Mouse (Mus musculus) heart, postnatal 0 days (tissue): ENCODE measurements around the gene Mff. TPM values are rescaled to one million over a fixed set of nuclear protein-coding genes. Genes with fewer than 3 reads are reported as not detected.

ENCODE experiments used
- ATAC-seq: fragments of 200-750 bp; cut with Nextera tagmentation; 2 replicates; pipeline ENCODE4 v1.8.0; 2017; ENCODE audit warnings: low read depth, moderate number of reproducible peaks, moderate library complexity; ENCODE audit not compliant: insufficient read depth
- DNase-seq: peaks from one replicate; pipeline ENCODE4 v3.0.0-alpha.2; 2016; ENCODE audit warnings: low spot score
- H3K27ac ChIP-seq: fragments of 300-500 bp; sonication (generic); 2 replicates; pipeline ENCODE4 v1.5.1; 2014; ENCODE audit warnings: low read depth, mild to moderate bottlenecking
- H3K27me3 ChIP-seq: fragments of 300-500 bp; sonication (generic); 2 replicates; pipeline ENCODE4 v1.6.1; 2014; ENCODE audit warnings: low read length, mixed read lengths; ENCODE audit not compliant: control insufficient read depth, insufficient read depth
- H3K36me3 ChIP-seq: fragments of 300-500 bp; sonication (generic); replicated peaks from 2 replicates; pipeline ENCODE4 v1.6.1; 2014; ENCODE audit warnings: low read length, mixed read lengths; ENCODE audit not compliant: control insufficient read depth, insufficient read depth
- H3K4me1 ChIP-seq: fragments of 300-500 bp; sonication (generic); 2 replicates; pipeline ENCODE4 v1.6.1; 2014; ENCODE audit warnings: antibody characterized with exemption; ENCODE audit not compliant: control insufficient read depth, insufficient read depth
- H3K4me2 ChIP-seq: fragments of 300-500 bp; sonication (generic); 2 replicates; pipeline ENCODE4 v1.6.1; 2014; ENCODE audit warnings: low read depth, mild to moderate bottlenecking, low read length, moderate library complexity
- H3K4me3 ChIP-seq: fragments of 300-500 bp; sonication (generic); 2 replicates; pipeline ENCODE4 v1.5.1; 2014; ENCODE audit warnings: low read depth, low read length
- H3K9ac ChIP-seq: fragments of 300-500 bp; sonication (generic); replicated peaks from 2 replicates; pipeline ENCODE4 v1.6.1; 2014; ENCODE audit warnings: low read depth, low read length, mixed read lengths
- H3K9me3 ChIP-seq: fragments of 300-500 bp; sonication (generic); replicated peaks from 2 replicates; pipeline ENCODE4 v1.6.1; 2016; ENCODE audit warnings: low read length; ENCODE audit not compliant: control insufficient read depth
- CTCF ChIP-seq: IDR thresholded peaks from 2 replicates; pipeline ENCODE4 v1.5.1; 2016; ENCODE audit warnings: antibody characterized with exemption, control low read depth, low read depth
- EP300 ChIP-seq: IDR thresholded peaks from 2 replicates; pipeline ENCODE4 v1.6.1; 2016; ENCODE audit warnings: antibody characterized with exemption, low read depth
- WGBS: fragments of 180-500 bp; shearing (Covaris S2); extraction: QIAGEN DNeasy Blood & Tissue Kit; methylation state at CpG from one replicate; pipeline ENCODE4 v1.1.7; 2014; 5-methylcytosine and 5-hydroxymethylcytosine counted together
- polyA plus RNA-seq: library from polyadenylated mRNA; unstranded; fragments of >200 nt; fragmentation: Nextera tagmentation; extraction: Ambion mirVana; gene quantifications from 2 replicates; pipeline ENCODE4 v1.2.1, GENCODE M21; 2015
- total RNA-seq: library from RNA; depleted of rRNA; stranded (reverse); fragments of >200 nt; gene quantifications from 2 replicates; pipeline ENCODE4 v1.2.3, GENCODE M21; 2014; ENCODE audit warnings: low replicate concordance

Gene Mff
- total and polyA plus RNA-seq, 2 experiments from 2014 or later: 211 to 270 TPM

DNA sequence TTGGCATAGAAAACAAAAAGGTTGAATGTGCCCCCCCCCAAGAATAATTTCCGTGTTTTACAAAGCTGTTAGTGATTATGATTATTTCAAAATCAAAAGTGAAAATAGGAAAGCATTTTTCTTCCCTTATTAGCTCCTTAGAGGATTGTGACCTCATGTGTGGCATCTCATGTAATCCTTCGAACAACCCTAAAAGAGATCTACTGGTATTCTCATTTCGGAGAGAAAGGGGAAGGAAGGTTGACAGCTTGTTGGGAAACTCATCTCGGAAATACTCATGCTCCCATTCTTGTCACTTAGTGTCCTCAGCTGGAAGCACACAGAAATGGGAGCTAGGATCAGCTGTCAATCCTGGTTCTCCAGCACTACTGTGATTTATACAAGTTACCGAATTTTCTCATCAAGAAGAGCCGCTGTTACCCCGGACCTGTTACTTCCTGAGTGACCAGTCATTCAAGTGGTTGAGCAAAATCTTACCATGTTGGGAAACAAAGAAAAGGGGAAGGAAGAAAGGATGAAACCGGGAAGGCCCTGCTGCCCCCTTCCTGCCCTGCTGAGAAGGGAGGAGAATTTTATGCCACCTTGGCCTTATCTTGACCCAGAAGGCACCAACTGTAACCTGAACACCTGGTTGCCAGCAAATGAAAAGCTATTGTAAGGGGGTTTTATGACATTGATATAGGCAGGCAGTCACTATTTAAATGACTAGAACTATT is 36.9 kb downstream of the Mff start:
- Histone ChIP-seq H3K27me3 (no peaks in the 10 kb centered on the region), H3K4me1 (no peaks in the 10 kb centered on the region), H3K27ac (no peak overlapping the region), H3K36me3 (0 out of 2 replicates have a peak, but pooled peaks cover 9% of the 10 kb centered on the region), H3K9ac (no peak overlapping the region), H3K4me2 (no peak overlapping the region), H3K4me3 (no peak overlapping the region), H3K9me3 (no peaks in the 10 kb centered on the region)
- WGBS: 88% methylated on average over 8 of the region's 8 CpGs
- DNase-seq (no peak), ATAC-seq (no peak)
- no peak for TF ChIP-seq CTCF
- TF ChIP-seq EP300: no peak

DNA sequence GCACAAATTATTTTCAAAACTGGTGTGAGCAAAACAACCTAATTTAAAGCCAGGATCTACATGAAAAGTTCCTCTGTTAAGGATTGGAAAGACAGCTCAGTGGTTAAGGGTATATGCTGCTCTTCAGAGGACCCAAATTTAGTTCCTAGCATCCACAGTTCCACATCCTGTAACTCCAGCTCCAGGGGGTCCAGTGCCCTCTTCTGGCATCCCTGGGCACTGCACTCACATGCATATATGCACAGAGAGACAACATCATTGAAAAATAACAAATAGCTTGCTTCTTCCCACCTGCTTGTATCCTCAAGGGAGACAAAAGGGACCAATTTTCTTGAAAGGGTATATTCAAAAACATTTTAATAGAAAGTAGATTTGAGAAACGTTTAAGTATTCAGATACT is 37.6 kb downstream of the Mff start:
- H3K4me1 ChIP-seq: no peaks in the 10 kb centered on the region
- no peak overlapping the region for H3K27ac ChIP-seq
- DNase-seq (no peak), ATAC-seq (no peak)
- H3K9me3 ChIP-seq: no peaks in the 10 kb centered on the region
- H3K4me2 ChIP-seq: no peak overlapping the region
- no peak overlapping the region for H3K4me3 ChIP-seq
- no peak for TF ChIP-seq EP300
- TF ChIP-seq CTCF: no peak
- H3K9ac ChIP-seq: no peak overlapping the region
- no peaks in the 10 kb centered on the region for H3K27me3 ChIP-seq
- WGBS: 73% methylated on average over 1 of the region's 1 CpGs
- H3K36me3 ChIP-seq: 0 out of 2 replicates have a peak, but pooled peaks cover 7% of the 10 kb centered on the region

DNA sequence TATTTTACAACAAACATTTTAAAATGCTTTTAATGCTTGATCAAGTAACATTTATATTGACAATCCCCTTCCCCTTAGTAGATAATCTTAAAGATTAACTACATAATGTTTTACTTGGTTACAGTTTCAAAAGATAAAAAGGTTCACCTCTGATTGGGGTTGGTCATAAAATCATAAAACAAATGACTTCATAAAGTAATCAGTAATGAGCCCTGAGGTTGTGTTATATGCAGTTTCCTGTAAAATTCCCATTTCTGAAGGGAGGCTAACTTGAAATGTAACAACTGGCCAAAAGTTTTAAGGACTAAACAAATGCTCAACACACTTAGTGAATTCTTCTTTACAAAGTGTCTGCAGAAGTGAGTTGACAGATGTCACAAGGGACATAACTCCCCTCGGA is 41.5 kb downstream of the Mff start:
- H3K36me3 ChIP-seq: no peaks in the 10 kb centered on the region
- H3K9me3 ChIP-seq: no peaks in the 10 kb centered on the region
- no peak overlapping the region for H3K9ac ChIP-seq
- ATAC-seq (no peak), DNase-seq (no peak)
- H3K4me1 ChIP-seq: no peaks in the 10 kb centered on the region
- H3K4me3 ChIP-seq: no peak overlapping the region
- H3K4me2 ChIP-seq: no peak overlapping the region
- no peak overlapping the region for H3K27ac ChIP-seq
- H3K27me3 ChIP-seq: no peaks in the 10 kb centered on the region
- 18% methylated on average over 1 of the region's 1 CpGs for whole genome bisulfite sequencing
- TF ChIP-seq EP300 (no peak), CTCF (no peak)

DNA sequence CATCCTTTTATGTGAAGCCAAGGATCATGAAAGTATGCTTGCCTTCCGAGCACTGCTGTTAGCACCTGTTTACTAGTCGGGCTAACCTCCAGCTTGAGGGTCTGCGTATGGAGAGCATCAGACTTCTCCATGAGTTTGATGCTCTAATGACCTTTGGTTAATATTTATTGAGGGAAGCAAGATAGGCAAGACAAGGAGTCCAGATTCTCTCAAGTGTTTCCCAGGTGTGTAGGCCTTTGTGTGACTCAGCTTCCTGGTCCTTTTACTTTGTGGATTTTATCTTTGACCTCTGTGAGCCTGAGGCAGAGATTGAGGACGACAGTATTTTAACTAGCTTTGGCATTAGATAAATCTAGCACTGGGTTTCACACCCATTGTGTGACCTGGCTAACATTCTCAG is 42.0 kb downstream of the Mff start:
- Histone ChIP-seq H3K27me3 (no peaks in the 10 kb centered on the region), H3K9ac (no peak overlapping the region), H3K9me3 (no peaks in the 10 kb centered on the region), H3K27ac (no peak overlapping the region), H3K36me3 (no peaks in the 10 kb centered on the region), H3K4me1 (no peaks in the 10 kb centered on the region), H3K4me3 (no peak overlapping the region), H3K4me2 (no peak overlapping the region)
- no peak for ATAC-seq
- 50% methylated on average over 4 of the region's 4 CpGs for WGBS
- no peak for DNase-seq
- TF ChIP-seq CTCF: no peak
- TF ChIP-seq EP300: no peak

DNA sequence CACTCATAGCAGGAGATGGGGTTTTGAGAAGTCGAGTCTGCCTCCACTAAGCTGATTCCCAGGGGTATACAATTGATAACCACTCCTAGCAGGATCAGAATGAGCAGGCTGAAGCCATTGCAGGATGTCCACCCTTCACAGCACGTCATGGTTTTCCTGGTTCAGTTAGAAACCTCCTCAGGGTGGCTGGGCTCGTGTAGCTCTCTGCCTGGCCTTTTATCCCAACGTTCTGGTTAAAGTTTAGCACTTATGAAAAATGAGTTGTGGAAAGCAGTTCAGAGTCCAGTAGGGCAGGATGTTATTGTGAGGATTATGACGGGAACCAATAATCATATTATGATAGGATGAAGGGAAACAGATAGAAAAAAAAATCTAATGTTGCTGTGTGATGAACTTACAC is 43.6 kb downstream of the Mff start, which contains the start of gene Tm4sf20:
Tm4sf20 (minus strand) TSS at position 193 of the 400 bp plus-strand sequence.
- Histone ChIP-seq H3K27me3 (no peaks in the 10 kb centered on the region), H3K9ac (no peak within 1 kb of the TSS), H3K27ac (no peak within 1 kb of the TSS), H3K4me3 (no peak within 1 kb of the TSS), H3K4me1 (no peaks in the 10 kb centered on the region), H3K36me3 (no peaks in the 10 kb centered on the region), H3K4me2 (no peak within 1 kb of the TSS), H3K9me3 (no peaks in the 10 kb centered on the region)
- ATAC-seq (no peak), DNase-seq (no peak)
- 55% methylated on average over 5 of the region's 5 CpGs for WGBS
- no peak for TF ChIP-seq CTCF
- no peak for TF ChIP-seq EP300
